Mouse (Mus musculus) Patski (cell line): ENCODE results near the gene Chrm2. TPM values are rescaled to one million over a fixed set of nuclear protein-coding genes. Genes with fewer than 3 reads are reported as not detected.

Experiments
- ATAC-seq: fragments of 100-300 bp; one replicate; pipeline ENCODE4 v1.8.0; 2021
- CTCF ChIA-PET: fragments of 350-600 bp; sonication (Branson Sonifier 250); formaldehyde crosslinking; loops from one replicate; lab custom pipeline; 2022; ENCODE audit warnings: inconsistent platforms; lab: Charles Lee
- POLR2A ChIA-PET: fragments of 350-600 bp; sonication (Branson Sonifier 250); formaldehyde crosslinking; loops from one replicate; lab custom pipeline; 2022; ENCODE audit warnings: antibody characterized with exemption, inconsistent platforms; lab: Charles Lee
- DNase-seq: peaks from one replicate; pipeline ENCODE4 v3.0.0-alpha.2; 2011; ENCODE audit warnings: low read depth, low spot score
- H3K27me3 ChIP-seq: fragments of 371-371 bp; one replicate; pipeline ENCODE4 v1.5.1; 2021
- CTCF ChIP-seq: fragments of 100-300 bp; IDR thresholded peaks from one replicate; pipeline ENCODE4 v1.5.1; 2021
- in situ Hi-C: fragments of 300-500 bp; cut with MboI; formaldehyde crosslinking; loops from 3 replicates; pipeline ENCODE4 v1.11.1; 2018; ENCODE audit warnings: low pct_unique_long_range_greater_than_20kb, mixed read lengths
- polyA plus RNA-seq: library from polyadenylated mRNA; unstranded; gene quantifications from one replicate; pipeline ENCODE4 v1.2.3, GENCODE M21; 2021

The Chrm2 gene
- polyA plus RNA-seq = not detected

GRCm38 (mm10) chr6:36387612-36388400 is at the start of gene Chrm2:
Gene Chrm2 (plus strand): TSS chr6:36388084.
- ChIA-PET CTCF (interaction anchor here (2.2 kb wide), 1 partner anchor 11 kb away, joined by 8 read pairs; no protein-coding TSS in a partner anchor), POLR2A (no interaction called here)
- no peak for DNase-seq
- no peak for TF ChIP-seq CTCF
- H3K27me3 ChIP-seq = peaks cover 39% of the 10 kb centered on the region
- in situ Hi-C loops = loop anchor here (25.0 kb wide), 2 partner anchors 801 to 1001 kb away; no protein-coding TSS in a partner anchor
- ATAC-seq = no peak

- no peak for TF ChIP-seq CTCF
- ChIA-PET POLR2A (no interaction called here), CTCF (no interaction called here)
- no peak for ATAC-seq
- no peak for DNase-seq
- H3K27me3 ChIP-seq = peaks cover 7% of the 10 kb centered on the region
- in situ Hi-C loops = no loop called here
These were observed 13.9 kb upstream of the Chrm2 start for GRCm38 (mm10) chr6:36373983-36374382.

- POLR2A ChIA-PET = no interaction called here
- ATAC-seq (no peak), DNase-seq (no peak)
- CTCF ChIA-PET = no interaction called here
- in situ Hi-C loops = loop anchor here (25.0 kb wide), 2 partner anchors 791 to 991 kb away; no protein-coding TSS in a partner anchor
- no peak for TF ChIP-seq CTCF
- peaks cover 6% of the 10 kb centered on the region for H3K27me3 ChIP-seq
These were observed 9.9 kb upstream of the Chrm2 start for GRCm38 (mm10) chr6:36377936-36378335.

- in situ Hi-C loops = loop anchor here (25.0 kb wide), 2 partner anchors 797 to 997 kb away; no protein-coding TSS in a partner anchor
- POLR2A ChIA-PET = no interaction called here
- ATAC-seq = no peak
These were observed 3.8 kb upstream of the Chrm2 start for GRCm38 (mm10) chr6:36384102-36384501.

GRCm38 (mm10) chr6:36388401-36389259 is 746 bp downstream of the Chrm2 start:
- no peak for ATAC-seq
- CTCF ChIA-PET = no interaction called here
- no peak for TF ChIP-seq CTCF
- POLR2A ChIA-PET = interaction anchor here (0.7 kb wide), 1 partner anchor 991 kb away, joined by 3 read pairs; no protein-coding TSS in a partner anchor
- DNase-seq = no peak
- H3K27me3 ChIP-seq = peaks cover 39% of the 10 kb centered on the region
- in situ Hi-C loops = loop anchor here (25.0 kb wide), 2 partner anchors 801 to 1001 kb away; no protein-coding TSS in a partner anchor

More at GRCm38 (mm10) chr6:36384102-36384501, 3.8 kb upstream of the Chrm2 start:
- CTCF ChIA-PET = no interaction called here
- TF ChIP-seq CTCF = no peak
- H3K27me3 ChIP-seq = peaks cover 22% of the 10 kb centered on the region
- no peak for DNase-seq

- DNase-seq = no peak
- no peak for TF ChIP-seq CTCF
- H3K27me3 ChIP-seq = peaks cover 39% of the 10 kb centered on the region
- POLR2A ChIA-PET = interaction anchor here (0.7 kb wide), 1 partner anchor 992 kb away, joined by 3 read pairs; no protein-coding TSS in a partner anchor
- in situ Hi-C loops = loop anchor here (25.0 kb wide), 2 partner anchors 802 to 1002 kb away; no protein-coding TSS in a partner anchor
- ATAC-seq = no peak
- CTCF ChIA-PET = no interaction called here
These were observed 1.5 kb downstream of the Chrm2 start for GRCm38 (mm10) chr6:36389260-36389965.

GRCm38 (mm10) chr6:36393705-36394104 is 5.8 kb downstream of the Chrm2 start:
- H3K27me3 ChIP-seq = peaks cover 18% of the 10 kb centered on the region
- ATAC-seq (no peak), DNase-seq (no peak)
- in situ Hi-C loops = loop anchor here (25.0 kb wide), 2 partner anchors 806 to 1006 kb away; no protein-coding TSS in a partner anchor
- CTCF ChIA-PET = interaction anchor here (0.6 kb wide), 1 partner anchor 57 kb away, joined by 3 read pairs; no protein-coding TSS in a partner anchor
- POLR2A ChIA-PET = no interaction called here
- TF ChIP-seq CTCF = peak; percentile 57

GRCm38 (mm10) chr6:36405139-36405538 is 17.3 kb downstream of the Chrm2 start:
- ATAC-seq (no peak), DNase-seq (no peak)
- H3K27me3 ChIP-seq = no peaks in the 10 kb centered on the region
- POLR2A ChIA-PET = no interaction called here
- in situ Hi-C loops = no loop called here
- TF ChIP-seq CTCF = no peak
- CTCF ChIA-PET = no interaction called here

- ChIA-PET POLR2A (no interaction called here), CTCF (no interaction called here)
- no peak for DNase-seq
- peaks cover 6% of the 10 kb centered on the region for H3K27me3 ChIP-seq
- ATAC-seq = no peak
- in situ Hi-C loops = no loop called here
- no peak for TF ChIP-seq CTCF
These were observed 21.1 kb downstream of the Chrm2 start for GRCm38 (mm10) chr6:36409016-36409415.

- in situ Hi-C loops = no loop called here
- DNase-seq (no peak), ATAC-seq (no peak)
- POLR2A ChIA-PET = no interaction called here
- H3K27me3 ChIP-seq = peaks cover 6% of the 10 kb centered on the region
- TF ChIP-seq CTCF = no peak
- CTCF ChIA-PET = no interaction called here
These were observed 22.2 kb downstream of the Chrm2 start for GRCm38 (mm10) chr6:36410057-36410456.
